Mouse (Mus musculus) embryo, embryonic 10 days (tissue): Measurements from ENCODE around the gene Arf4.
"Not testable (repeated sequence)": the region's sequence is repeated elsewhere in the genome, so short reads cannot be mapped to it uniquely, and the experiment has no call there.

ENCODE experiments used
- DNase-seq: peaks from one replicate; pipeline ENCODE4 v3.0.0-alpha.2; 2015; ENCODE audit warnings: low spot score

Arf4 gene

GRCm38 (mm10) chr14:26662488-26662887 lies 24.6 kb downstream of the Arf4 start:
- no peak for DNase-seq

- DNase-seq: no peak
Observed at GRCm38 (mm10) chr14:26663851-26664250, 26.0 kb downstream of the Arf4 start.

- DNase-seq: no peak
Observed at GRCm38 (mm10) chr14:26667991-26668370, 30.1 kb downstream of the Arf4 start.

GRCm38 (mm10) chr14:26668371-26669291 lies 30.8 kb downstream of the Arf4 start:
- peak; percentile 60 for DNase-seq

- DNase-seq: peak; percentile 93
Observed at GRCm38 (mm10) chr14:26669292-26670073, 31.6 kb downstream of the Arf4 start, which contains the start of gene Pde12. Gene Pde12, minus strand, starts transcription at chr14:26669883.

- DNase-seq: no peak
Observed at GRCm38 (mm10) chr14:26670964-26671363, 33.1 kb downstream of the Arf4 start.

GRCm38 (mm10) chr14:26671870-26672615 lies 34.2 kb downstream of the Arf4 start:
- not testable (repeated sequence) for DNase-seq

GRCm38 (mm10) chr14:26674476-26675169 lies 36.7 kb downstream of the Arf4 start:
- DNase-seq: not testable (repeated sequence)

- peak; percentile 48 for DNase-seq
Observed at GRCm38 (mm10) chr14:26675371-26675770, 37.5 kb downstream of the Arf4 start.

GRCm38 (mm10) chr14:26675791-26676190 lies 37.9 kb downstream of the Arf4 start:
- no peak for DNase-seq

GRCm38 (mm10) chr14:26690727-26691126 lies 52.9 kb downstream of the Arf4 start:
- DNase-seq: no peak

GRCm38 (mm10) chr14:26691363-26691762 lies 53.5 kb downstream of the Arf4 start:
- no peak for DNase-seq

GRCm38 (mm10) chr14:26692974-26693373 lies 55.1 kb downstream of the Arf4 start, which contains the start of gene Dnah12:
Gene Dnah12, plus strand, starts transcription at chr14:26693274.
- DNase-seq: no peak

GRCm38 (mm10) chr14:26697912-26698311 lies 60.0 kb downstream of the Arf4 start:
- peak; percentile 39 for DNase-seq

- DNase-seq: not testable (repeated sequence)
Observed at GRCm38 (mm10) chr14:26705246-26705645, 67.4 kb downstream of the Arf4 start.
